13 mouse cellular contexts compared by ENCODE assay signal in genomic region chrX:77417766-77418165, GRCm38 (mm10).
DNase-seq lines count a peak whose midpoint lies in the region; ATAC-seq and TF ChIP-seq lines count a peak whose summit lies in the region.
"Had no signal": no experiment of that assay in that cellular context is flagged by ENCODE, and none has a peak within 500 bp of the region (broad histone marks: within the 10 kb centered on the region; RNA-seq: fewer than 3 reads in every experiment).

No protein-coding gene starts in this region.

- H3K4me3 ChIP-seq in intestine, postnatal 0 days (ENCODE audit: low read depth, low read length), result no peak overlapping the region
- no peak overlapping the region for H3K4me3 ChIP-seq in intestine, embryonic 16.5 days (ENCODE audit: low read length)
- no peak overlapping the region for H3K4me3 ChIP-seq in lung, adult 2 months (replicated peaks; ENCODE audit: extremely low read depth, low read depth, low read length)
- H3K4me3 ChIP-seq in cortical plate, adult 2 months (ENCODE audit: insufficient read depth, low read length), result no peak overlapping the region
- H3K4me3 ChIP-seq: heart, embryonic 12.5 days; hindbrain, embryonic 15.5 days; liver, embryonic 15.5 days; midbrain, embryonic 15.5 days had no signal

- H3K4me1 ChIP-seq in intestine, postnatal 0 days (replicated peaks; ENCODE audit: control insufficient read depth, insufficient read depth, low read length), result no peaks in the 10 kb centered on the region
- H3K4me1 ChIP-seq in intestine, embryonic 16.5 days (ENCODE audit: control insufficient read depth, insufficient read depth, low read length), result no peaks in the 10 kb centered on the region
- peaks cover 3% of the 10 kb centered on the region; the same call in 1 of the 2 replicates for H3K4me1 ChIP-seq in lung, adult 2 months (ENCODE audit: control insufficient read depth, insufficient read depth, low read length)
- H3K4me1 ChIP-seq in cortical plate, adult 2 months (ENCODE audit: control insufficient read depth, insufficient read depth, low read length), result no peaks in the 10 kb centered on the region
- H3K4me1 ChIP-seq: heart, embryonic 12.5 days; hindbrain, embryonic 15.5 days; liver, embryonic 15.5 days; midbrain, embryonic 15.5 days had no signal

- peak; percentile 52 for TF ChIP-seq CTCF in intestine, postnatal 0 days (IDR thresholded peaks at IDR 0.05; ENCODE audit: low read depth)
- no peak for TF ChIP-seq CTCF in lung, adult 2 months (IDR thresholded peaks at IDR 0.05; ENCODE audit: insufficient read depth, low read length)
- 0 out of 2 replicates have a peak, but pooled peaks have one; percentile 4 for TF ChIP-seq CTCF in cortical plate, adult 2 months (IDR thresholded peaks at IDR 0.05; ENCODE audit: extremely low read depth, insufficient read depth, low read length)

- H3K27ac ChIP-seq in intestine, postnatal 0 days (ENCODE audit: low read depth, low read length), result no peak overlapping the region
- H3K27ac ChIP-seq in intestine, embryonic 16.5 days (ENCODE audit: low read length), result no peak overlapping the region
- no peak overlapping the region for H3K27ac ChIP-seq in cortical plate, adult 2 months (ENCODE audit: insufficient read depth, low read length)
- H3K27ac ChIP-seq: hindbrain, embryonic 15.5 days; liver, embryonic 15.5 days; midbrain, embryonic 15.5 days had no signal

- no peaks in the 10 kb centered on the region for H3K27me3 ChIP-seq in intestine, postnatal 0 days (replicated peaks; ENCODE audit: control insufficient read depth, insufficient read depth, low read length)
- H3K27me3 ChIP-seq in intestine, embryonic 16.5 days (replicated peaks; ENCODE audit: control insufficient read depth, insufficient read depth, low read length), result no peaks in the 10 kb centered on the region
- H3K27me3 ChIP-seq: heart, embryonic 12.5 days; hindbrain, embryonic 15.5 days; liver, embryonic 15.5 days; midbrain, embryonic 15.5 days had no signal

- H3K36me3 ChIP-seq in intestine, postnatal 0 days (ENCODE audit: control insufficient read depth, insufficient read depth), result no peaks in the 10 kb centered on the region
- no peaks in the 10 kb centered on the region for H3K36me3 ChIP-seq in intestine, embryonic 16.5 days (ENCODE audit: control insufficient read depth, insufficient read depth, low read length)
- H3K36me3 ChIP-seq: heart, embryonic 12.5 days; hindbrain, embryonic 15.5 days; liver, embryonic 15.5 days; midbrain, embryonic 15.5 days had no signal

- TF ChIP-seq POLR2A in lung, adult 2 months (IDR thresholded peaks at IDR 0.05; ENCODE audit: borderline replicate concordance, extremely low read depth, low read depth, low read length), result no peak
- TF ChIP-seq POLR2A in cortical plate, adult 2 months (IDR thresholded peaks at IDR 0.05; ENCODE audit: extremely low read depth, insufficient read depth, low read length), result no peak

- no peak overlapping the region for H3K4me2 ChIP-seq in intestine, postnatal 0 days (replicated peaks; ENCODE audit: low read depth)
- no peak overlapping the region for H3K4me2 ChIP-seq in intestine, embryonic 16.5 days (ENCODE audit: low read depth, low read length)
- H3K4me2 ChIP-seq: heart, embryonic 12.5 days; hindbrain, embryonic 15.5 days; liver, embryonic 15.5 days; midbrain, embryonic 15.5 days had no signal

- peak; percentile 30 for DNase-seq in lung, postnatal 14 days
- DNase-seq in lung, adult 2 months, result no peak
- peak; percentile 45 for DNase-seq in thymus, postnatal 4 days
- DNase-seq: adrenal gland, postnatal 10 days; cerebellum, adult 18-20 months had no signal

- no peaks in the 10 kb centered on the region for H3K9me3 ChIP-seq in intestine, postnatal 0 days (ENCODE audit: control insufficient read depth)
- H3K9me3 ChIP-seq in intestine, embryonic 16.5 days (ENCODE audit: control insufficient read depth, low read length), result no peaks in the 10 kb centered on the region
- H3K9me3 ChIP-seq: heart, embryonic 12.5 days; hindbrain, embryonic 15.5 days; liver, embryonic 15.5 days; midbrain, embryonic 15.5 days had no signal

- ATAC-seq in intestine, postnatal 0 days, result no peak
- ATAC-seq in intestine, embryonic 16.5 days, result no peak
- no peak for ATAC-seq in frontal cortex, adult (ENCODE audit: low TSS enrichment)
- ATAC-seq: midbrain, embryonic 15.5 days had no signal

- H3K9ac ChIP-seq in intestine, postnatal 0 days (ENCODE audit: low read depth, low read length), result no peak overlapping the region
- no peak overlapping the region for H3K9ac ChIP-seq in intestine, embryonic 16.5 days (ENCODE audit: low read depth, low read length)
- H3K9ac ChIP-seq: heart, embryonic 12.5 days; hindbrain, embryonic 15.5 days; liver, embryonic 15.5 days; midbrain, embryonic 15.5 days had no signal
